Comparison of ENCODE assay signal across 19 mouse cellular contexts in the genomic region with DNA sequence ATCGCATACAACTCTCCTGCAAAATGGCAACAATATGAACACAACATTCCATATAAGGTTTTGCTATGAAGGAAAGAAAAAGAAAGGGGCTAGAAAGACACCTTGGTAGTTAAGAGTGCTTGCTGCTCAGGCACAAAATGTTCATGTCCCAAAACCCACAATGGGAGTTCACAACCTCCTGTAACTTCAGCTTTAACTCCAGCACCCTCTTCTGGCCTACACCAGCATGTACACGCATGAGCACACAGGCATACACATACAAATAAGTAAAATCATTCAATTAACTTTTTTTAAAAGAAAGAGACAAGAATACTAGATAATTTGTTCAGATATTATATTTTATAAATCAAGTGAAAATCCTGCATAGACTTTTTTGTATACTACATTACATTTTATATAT. TPM values are rescaled to one million over a fixed set of nuclear protein-coding genes. Genes with fewer than 3 reads are reported as not detected.
DNase-seq lines count a peak whose midpoint lies in the region; TF ChIP-seq lines count a peak whose summit lies in the region.
"Had no signal": no experiment of that assay in that cellular context is flagged by ENCODE, and none has a peak within 500 bp of the region (broad histone marks: within the 10 kb centered on the region; RNA-seq: fewer than 3 reads in every experiment).

No protein-coding gene starts in this region.

- no peak for TF ChIP-seq POLR2A in kidney, adult 2 months (IDR thresholded peaks at IDR 0.05; ENCODE audit: low read depth, low read length)

- no peaks in the 10 kb centered on the region for H3K4me1 ChIP-seq in kidney, adult 2 months (ENCODE audit: control insufficient read depth, insufficient read depth, low read length)
- H3K4me1 ChIP-seq: embryonic facial prominence, embryonic 15.5 days; heart, embryonic 12.5 days; hindbrain, embryonic 12.5 days; limb, embryonic 13.5 days; neural tube, embryonic 15.5 days had no signal

- no peak overlapping the region for H3K4me3 ChIP-seq in kidney, adult 2 months (ENCODE audit: insufficient read depth, low read depth, low read length)
- H3K4me3 ChIP-seq: embryonic facial prominence, embryonic 15.5 days; heart, embryonic 12.5 days; hindbrain, embryonic 12.5 days; limb, embryonic 13.5 days; neural tube, embryonic 15.5 days had no signal

- H3K27ac ChIP-seq in kidney, adult 2 months (ENCODE audit: insufficient read depth, low read depth, low read length) = no peak overlapping the region
- H3K27ac ChIP-seq: embryonic facial prominence, embryonic 15.5 days; hindbrain, embryonic 12.5 days; limb, embryonic 13.5 days; macrophage; neural tube, embryonic 15.5 days had no signal

- H3K27me3 ChIP-seq in kidney, adult 2 months (replicated peaks; ENCODE audit: control insufficient read depth, insufficient read depth, low read length) = no peaks in the 10 kb centered on the region
- H3K27me3 ChIP-seq: embryonic facial prominence, embryonic 15.5 days; heart, embryonic 12.5 days; hindbrain, embryonic 12.5 days; limb, embryonic 13.5 days; neural tube, embryonic 15.5 days had no signal

- TF ChIP-seq CTCF in kidney, adult 2 months (conservative IDR thresholded peaks at IDR 0.05; ENCODE audit: insufficient read depth, insufficient read length, low read depth, low read length) = peak; percentile 51

- peak; percentile 27 for DNase-seq in kidney, adult 2 months
- DNase-seq in kidney, adult 11 months = no peak
- peak; percentile 9 for DNase-seq in lung, postnatal 36 days
- DNase-seq in lung, adult 18-20 months = no peak
- DNase-seq in ZHBTc4 (ENCODE audit: low read depth, low spot score) = peak; percentile 51
- no peak for DNase-seq in spleen, postnatal 36 days (ENCODE audit: low spot score in 2 of 2)
- DNase-seq in layer of hippocampus, adult 9-11 months = no peak
- DNase-seq: cerebellum, adult 9-11 months; gastrocnemius, postnatal 10 days; layer of hippocampus, postnatal 36 days had no signal

- no peaks in the 10 kb centered on the region for H3K36me3 ChIP-seq in kidney, adult 2 months (ENCODE audit: control insufficient read depth, insufficient read depth, low read length)
- H3K36me3 ChIP-seq: embryonic facial prominence, embryonic 15.5 days; heart, embryonic 12.5 days; hindbrain, embryonic 12.5 days; limb, embryonic 13.5 days; neural tube, embryonic 15.5 days had no signal

- WGBS in kidney, adult 2 months = 85% methylated on average over 2 of the region's 2 CpGs

RNA-seq across cellular contexts. Expression of a gene that starts 13.4 kb away (rescaled TPM):
- not detected in 2 replicates for polyA plus RNA-seq in kidney, adult 2 months (2012; rRNA removed)
- polyA plus RNA-seq: activated CD4-positive, CD25-positive, alpha-beta regulatory T cell, adult 4 months; forebrain, embryonic 14.5 days; heart, embryonic 12.5 days; hindbrain, embryonic 12.5 days; kidney, embryonic 14.5 days; macrophage had no signal

RNA-seq across cellular contexts. Expression of a gene that starts 32.8 kb away (rescaled TPM):
- polyA plus RNA-seq in kidney, adult 2 months (2012; rRNA removed) = not detected in 2 replicates
- polyA plus RNA-seq: activated CD4-positive, CD25-positive, alpha-beta regulatory T cell, adult 4 months; forebrain, embryonic 14.5 days; heart, embryonic 12.5 days; hindbrain, embryonic 12.5 days; limb, embryonic 13.5 days; macrophage; neural tube, embryonic 15.5 days had no signal

Comparison
In these comparisons a context has a peak if more than half of its experiments do, and no peak if none do; other contexts are left out.
1. DNase-seq: peak in kidney, adult 2 months (single experiment), lung, postnatal 36 days (single experiment) and ZHBTc4 (single experiment); none in kidney, adult 11 months (single experiment), lung, adult 18-20 months (0 of 2), spleen, postnatal 36 days (0 of 2) and layer of hippocampus, adult 9-11 months (single experiment).